Mouse (Mus musculus): Measurements from ENCODE around the gene Vangl1. TPM values are rescaled to one million over a fixed set of nuclear protein-coding genes. Genes with fewer than 3 reads are reported as not detected.

Vangl1 gene
- total RNA-seq, 2 experiments from 2014 or later: 19.0 to 20.0 TPM

GRCm38 (mm10) chr3:102151850-102152249 lies 52.6 kb downstream of the Vangl1 start:
- DNase-seq: no peak
- intact Hi-C loops (cut with DNase I): no loop called here

- intact Hi-C loops (cut with DNase I): no loop called here
- DNase-seq: no peak
Observed at GRCm38 (mm10) chr3:102149941-102150340, 54.6 kb downstream of the Vangl1 start.

GRCm38 (mm10) chr3:102147189-102147588 lies 57.3 kb downstream of the Vangl1 start:
- peak in 1 of 2 experiments; percentile 36 for DNase-seq

GRCm38 (mm10) chr3:102146428-102146827 lies 58.1 kb downstream of the Vangl1 start:
- no peak for DNase-seq
- intact Hi-C loops (cut with DNase I): no loop called here

More at GRCm38 (mm10) chr3:102147189-102147588, 57.3 kb downstream of the Vangl1 start:
- intact Hi-C loops (cut with DNase I): no loop called here

GRCm38 (mm10) chr3:102145645-102146386 lies 58.7 kb downstream of the Vangl1 start:
- intact Hi-C loops (cut with DNase I): no loop called here
- no peak for DNase-seq

- no peak for DNase-seq
- intact Hi-C loops (cut with DNase I): no loop called here
Observed at GRCm38 (mm10) chr3:102144401-102144800, 60.1 kb downstream of the Vangl1 start.

GRCm38 (mm10) chr3:102143536-102143935 lies 61.0 kb downstream of the Vangl1 start:
- intact Hi-C loops (cut with DNase I): no loop called here

GRCm38 (mm10) chr3:102142947-102143346 lies 61.5 kb downstream of the Vangl1 start:
- intact Hi-C loops (cut with DNase I): no loop called here
- no peak for DNase-seq

More at GRCm38 (mm10) chr3:102143536-102143935, 61.0 kb downstream of the Vangl1 start:
- no peak for DNase-seq

- intact Hi-C loops (cut with DNase I): no loop called here
- no peak for DNase-seq
Observed at GRCm38 (mm10) chr3:102141893-102142292, 62.6 kb downstream of the Vangl1 start.

- intact Hi-C loops (cut with DNase I): no loop called here
- no peak for DNase-seq
Observed at GRCm38 (mm10) chr3:102141451-102141850, 63.0 kb downstream of the Vangl1 start.

GRCm38 (mm10) chr3:102140606-102141005 lies 63.9 kb downstream of the Vangl1 start:
- intact Hi-C loops (cut with DNase I): no loop called here
- no peak for DNase-seq

- no peak for DNase-seq
- intact Hi-C loops (cut with DNase I): no loop called here
Observed at GRCm38 (mm10) chr3:102138899-102139298, 65.6 kb downstream of the Vangl1 start.

GRCm38 (mm10) chr3:102137158-102137557 lies 67.3 kb downstream of the Vangl1 start:
- DNase-seq: no peak
- intact Hi-C loops (cut with DNase I): no loop called here

GRCm38 (mm10) chr3:102135389-102136113 lies 68.9 kb downstream of the Vangl1 start:
- peak in 1 of 2 experiments; percentile 25 for DNase-seq
- intact Hi-C loops (cut with DNase I): no loop called here

GRCm38 (mm10) chr3:102131627-102132324 lies 72.7 kb downstream of the Vangl1 start:
- intact Hi-C loops (cut with DNase I): no loop called here

GRCm38 (mm10) chr3:102130478-102130877 lies 74.0 kb downstream of the Vangl1 start:
- DNase-seq: peak; percentile 25 to 44

More at GRCm38 (mm10) chr3:102131627-102132324, 72.7 kb downstream of the Vangl1 start:
- no peak for DNase-seq

GRCm38 (mm10) chr3:102128242-102128641 lies 76.3 kb downstream of the Vangl1 start:
- no peak for DNase-seq
- intact Hi-C loops (cut with DNase I): no loop called here

More at GRCm38 (mm10) chr3:102130478-102130877, 74.0 kb downstream of the Vangl1 start:
- intact Hi-C loops (cut with DNase I): no loop called here

GRCm38 (mm10) chr3:102127114-102127513 lies 77.4 kb downstream of the Vangl1 start:
- intact Hi-C loops (cut with DNase I): no loop called here
- DNase-seq: no peak

- intact Hi-C loops (cut with DNase I): no loop called here
- no peak for DNase-seq
Observed at GRCm38 (mm10) chr3:102125546-102125945, 78.9 kb downstream of the Vangl1 start.

- intact Hi-C loops (cut with DNase I): loop anchor here (5.0 kb wide), 2 partner anchors 41 to 119 kb away; no protein-coding TSS in a partner anchor
- no peak for DNase-seq
Observed at GRCm38 (mm10) chr3:102123654-102124053, 80.8 kb downstream of the Vangl1 start.

- intact Hi-C loops (cut with DNase I): loop anchor here (5.0 kb wide), 2 partner anchors 40 to 120 kb away; no protein-coding TSS in a partner anchor
- DNase-seq: peak in 1 of 2 experiments; percentile 38
Observed at GRCm38 (mm10) chr3:102122046-102122445, 82.4 kb downstream of the Vangl1 start.
